Mouse (Mus musculus): Measurements from ENCODE around the gene Tex2.
"Not testable (repeated sequence)": the region's sequence is repeated elsewhere in the genome, so short reads cannot be mapped to it uniquely, and the experiment has no call there.

Gene Tex2

DNA sequence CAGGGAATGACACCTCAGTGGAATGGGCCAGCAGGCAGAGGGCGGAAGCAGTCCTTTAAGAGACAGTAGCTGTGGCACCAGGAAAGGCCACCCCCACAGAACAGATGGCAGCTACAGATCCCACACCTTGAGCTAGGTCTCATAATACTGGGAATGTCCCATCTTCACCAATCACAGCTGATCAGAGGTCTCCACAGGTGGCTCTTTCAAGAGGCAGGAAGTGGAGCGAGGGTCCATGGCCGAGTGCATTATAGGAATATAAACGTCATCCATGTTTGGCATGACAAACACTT is 109.9 kb downstream of the Tex2 start:
- no peak for DNase-seq

GRCm38 (mm10) chr11:106502631-106503424 is 110.4 kb downstream of the Tex2 start:
- DNase-seq = no peak

GRCm38 (mm10) chr11:106502159-106502505 is 111.1 kb downstream of the Tex2 start:
- no peak for DNase-seq

DNA sequence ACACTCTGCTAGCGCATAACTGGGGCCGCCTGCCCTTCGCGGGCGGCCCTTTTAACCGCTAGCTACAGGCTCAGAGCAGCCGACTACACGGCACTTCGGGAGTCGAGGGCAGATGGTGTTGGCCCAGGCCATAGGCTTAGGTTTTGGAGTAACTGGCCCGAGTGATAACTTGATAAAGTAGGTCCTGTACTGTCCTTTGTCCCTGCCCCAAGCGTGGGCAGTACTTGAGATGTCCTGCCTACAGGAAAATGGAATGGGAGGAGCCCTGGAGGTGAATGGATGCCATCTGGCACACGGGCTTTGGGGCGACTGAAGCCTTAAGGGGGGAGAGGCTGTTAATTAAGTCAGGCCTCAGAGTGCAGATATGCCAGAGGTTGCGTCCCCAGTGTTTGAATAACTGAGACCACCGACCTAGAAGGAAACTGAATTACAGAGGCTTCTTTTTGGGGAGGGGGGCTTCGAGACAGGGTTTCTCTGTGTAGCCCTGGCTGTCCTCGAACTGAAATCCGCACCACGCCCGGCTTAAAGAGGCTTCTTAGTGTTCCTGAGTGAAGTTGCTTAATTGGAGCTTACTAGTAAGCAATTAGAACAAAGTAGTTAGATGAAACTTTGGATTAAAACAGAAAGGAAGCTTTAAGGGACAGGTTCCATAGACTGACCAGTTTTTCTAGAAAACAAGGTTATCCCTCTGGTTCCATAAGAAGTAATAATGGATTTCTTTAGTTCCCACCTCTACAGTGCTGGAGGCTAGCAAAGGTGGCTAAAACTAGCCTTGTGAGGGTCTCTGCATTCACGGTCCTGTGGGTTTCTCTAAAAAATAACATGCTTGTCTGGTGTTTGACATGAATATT is 111.7 kb downstream of the Tex2 start:
- DNase-seq = peak; percentile 83

DNA sequence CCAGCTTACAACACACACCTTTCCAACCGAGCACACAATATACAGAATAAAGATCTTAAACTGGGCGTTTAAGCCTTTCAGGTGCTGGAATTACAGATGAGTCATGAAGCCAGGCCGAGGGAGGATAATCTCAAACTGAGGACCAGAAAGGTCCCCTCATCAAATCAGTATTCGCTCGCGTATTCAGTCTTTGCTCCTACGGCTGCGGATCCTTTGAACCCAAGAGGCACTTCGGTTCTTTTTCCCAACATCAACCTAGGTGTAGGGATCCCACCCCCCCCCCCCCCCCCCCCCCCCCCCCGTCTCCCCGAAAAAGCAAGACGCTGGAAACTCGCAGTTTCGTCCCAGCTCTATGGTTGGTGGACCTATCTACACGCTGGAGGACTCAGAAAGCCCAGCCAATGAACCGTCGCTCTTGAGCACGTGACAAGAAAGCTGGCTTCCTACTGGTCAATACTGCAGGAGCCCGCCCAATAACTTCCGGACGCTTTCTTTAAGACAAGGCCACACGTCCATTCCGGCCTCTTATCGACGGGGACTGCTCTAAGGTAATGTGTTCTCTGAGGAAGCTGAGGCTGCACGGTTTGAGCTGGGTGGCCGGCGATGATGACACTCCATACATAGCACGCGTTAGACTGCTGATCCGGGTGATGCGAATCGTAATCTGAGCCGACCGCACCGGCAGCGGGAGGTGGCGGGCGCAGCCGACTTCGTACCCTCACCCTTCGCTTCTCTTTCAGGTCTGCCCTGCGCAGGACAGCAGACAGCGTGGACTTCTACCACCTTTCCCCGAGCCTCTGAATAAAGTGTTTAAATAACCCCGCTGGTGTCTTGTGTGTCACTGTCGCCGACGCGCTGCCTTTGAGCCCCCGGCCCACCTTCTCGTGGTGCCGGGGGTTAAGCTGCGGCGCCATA is 112.6 kb downstream of the Tex2 start:
- peak; percentile 98 for DNase-seq

GRCm38 (mm10) chr11:106498739-106499379 is 114.4 kb downstream of the Tex2 start:
- DNase-seq = no peak

DNA sequence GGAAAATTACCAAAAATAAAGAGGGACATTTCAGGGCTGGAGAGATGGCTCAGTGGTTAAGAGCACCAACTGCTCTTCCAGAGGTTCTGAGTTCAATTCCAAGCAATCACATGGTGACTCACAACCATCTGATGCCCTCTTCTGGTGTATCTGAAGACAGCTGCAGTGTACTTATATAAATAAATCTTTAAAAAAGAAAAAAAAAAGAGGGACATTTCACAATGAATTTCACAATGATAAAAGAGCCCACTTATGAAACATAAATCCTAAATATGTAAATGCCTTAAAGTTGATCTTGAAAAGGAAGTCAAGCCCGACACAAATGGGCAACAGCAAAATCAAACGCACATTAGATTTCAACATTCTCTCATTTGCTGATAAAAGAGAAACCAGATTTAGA is 115.3 kb downstream of the Tex2 start:
- no peak for DNase-seq

GRCm38 (mm10) chr11:106497009-106497408 is 116.2 kb downstream of the Tex2 start:
- DNase-seq = not testable (repeated sequence)

GRCm38 (mm10) chr11:106492984-106493669 is 120.1 kb downstream of the Tex2 start:
- no peak for DNase-seq

GRCm38 (mm10) chr11:106491393-106491792 is 121.8 kb downstream of the Tex2 start:
- DNase-seq = peak; percentile 93

- not testable (repeated sequence) for DNase-seq
Observed at GRCm38 (mm10) chr11:106490600-106490999, 122.6 kb downstream of the Tex2 start.

- DNase-seq = no peak
Observed at GRCm38 (mm10) chr11:106490057-106490456, 123.2 kb downstream of the Tex2 start.

DNA sequence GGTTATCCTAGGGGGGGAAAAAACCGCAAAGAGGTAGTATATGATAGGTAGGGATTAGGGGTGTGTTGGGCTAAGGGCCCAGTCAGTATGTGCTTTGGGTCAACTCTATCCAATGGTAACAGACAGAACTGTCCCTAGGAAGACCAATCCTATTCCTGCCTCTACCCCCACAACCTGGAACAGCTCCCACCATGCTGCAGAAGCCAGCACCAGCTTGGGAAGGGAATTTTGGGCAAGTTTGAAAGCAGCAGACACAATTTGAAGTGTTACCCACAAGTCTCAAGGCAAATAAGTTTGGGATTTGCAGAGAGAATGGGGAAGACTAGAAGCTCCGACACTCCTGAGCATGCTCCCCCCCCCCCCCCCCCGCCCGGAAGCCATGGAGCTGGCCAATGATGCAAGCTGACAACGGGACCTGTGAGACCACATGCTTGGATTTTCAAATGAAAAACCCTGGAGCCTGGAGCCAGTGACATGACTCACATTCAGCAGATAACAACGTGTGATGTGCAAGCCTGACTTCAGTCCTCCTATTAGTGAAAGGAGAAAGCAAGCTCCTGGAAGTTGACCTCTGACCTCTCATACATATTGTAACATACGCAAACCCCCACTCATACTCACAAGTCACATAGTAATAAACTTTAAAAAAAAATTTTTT is 124.1 kb downstream of the Tex2 start:
- no peak for DNase-seq

GRCm38 (mm10) chr11:106488126-106488561 is 125.1 kb downstream of the Tex2 start:
- DNase-seq = no peak

- DNase-seq = peak; percentile 95
Observed at GRCm38 (mm10) chr11:106487733-106488115, 125.5 kb downstream of the Tex2 start, which contains the start of gene Ern1. Gene Ern1, minus strand, starts transcription at chr11:106487852.

DNA sequence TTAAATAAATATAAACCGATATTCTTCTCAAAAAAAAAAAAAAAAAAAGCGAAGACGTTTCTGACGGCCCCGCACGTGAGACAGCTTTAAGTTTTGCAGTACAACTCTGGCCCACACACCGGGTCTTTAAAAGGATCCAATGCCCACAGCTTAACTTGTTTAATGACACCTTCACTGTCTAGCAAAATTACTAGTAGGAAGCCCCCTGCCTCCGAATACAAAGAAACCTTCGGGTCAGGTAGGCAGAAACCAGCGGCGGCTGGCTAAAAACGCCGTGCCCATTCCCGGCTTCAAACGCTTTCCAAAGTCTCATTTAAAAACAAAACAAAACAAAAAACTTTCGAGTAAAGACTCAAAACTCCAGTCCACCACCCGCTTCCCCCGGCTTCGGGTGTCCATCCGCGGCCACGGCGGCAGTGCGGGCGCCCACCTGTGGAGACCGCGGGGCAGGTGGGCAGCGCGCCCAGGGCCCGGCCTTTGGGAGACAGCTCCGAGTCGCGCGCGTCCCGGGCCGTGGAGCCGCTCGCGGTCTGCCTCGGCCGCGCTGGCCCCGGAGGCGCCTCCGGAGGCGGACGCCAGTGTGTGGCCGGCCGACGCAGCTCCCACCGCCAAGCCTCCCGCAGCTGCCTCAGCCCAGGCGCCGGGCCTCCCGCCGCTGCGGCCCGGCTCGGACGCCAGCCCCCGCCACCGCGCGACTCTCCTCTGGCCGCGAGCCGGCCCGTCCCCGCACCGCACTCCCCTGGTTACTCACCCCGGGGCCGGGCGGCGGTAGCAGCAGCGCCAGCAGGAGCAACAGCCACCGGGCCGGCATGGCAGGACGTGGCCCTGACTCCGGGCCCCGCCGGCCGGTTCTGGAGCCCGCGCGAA is 126.1 kb downstream of the Tex2 start:
- DNase-seq = no peak

DNA sequence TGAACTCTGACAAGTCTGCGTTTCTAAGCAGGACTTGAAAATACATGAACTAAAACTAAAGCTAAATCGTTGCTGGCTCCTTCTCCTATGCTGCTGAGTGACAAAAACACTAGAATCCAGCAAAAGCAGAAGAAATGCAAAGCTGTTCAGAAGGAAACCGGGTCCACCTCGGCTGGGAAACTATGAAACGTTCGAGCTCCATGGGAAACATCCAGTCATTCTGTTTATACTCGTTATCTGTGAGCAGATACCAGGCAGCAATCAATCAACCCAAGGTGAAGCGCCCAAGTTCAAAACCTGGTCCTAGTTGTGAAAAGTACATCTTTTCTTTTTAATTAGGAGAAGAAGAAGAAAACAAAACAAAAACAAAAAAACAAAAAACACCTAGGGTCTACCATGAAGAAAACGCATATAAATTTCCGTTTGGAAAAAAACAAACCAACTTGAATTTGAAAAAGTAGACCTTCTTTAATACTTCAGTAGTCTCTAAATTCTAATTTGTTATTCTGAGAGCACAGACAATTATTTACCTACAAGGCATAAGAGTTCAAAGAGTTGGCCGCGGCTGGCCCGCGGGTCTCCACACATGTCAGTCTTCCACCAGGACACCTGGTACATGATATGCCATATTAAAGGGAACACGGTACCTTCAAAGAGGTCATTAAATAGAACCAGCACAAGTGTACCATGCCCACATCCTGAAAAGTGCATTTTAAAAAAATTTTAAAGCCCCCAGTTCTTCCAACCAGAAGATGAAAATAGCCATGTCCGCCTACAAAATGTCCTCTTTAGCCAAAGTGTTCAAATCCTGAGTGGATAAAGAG is 127.0 kb downstream of the Tex2 start:
- DNase-seq = no peak

- DNase-seq = no peak
Observed at GRCm38 (mm10) chr11:106485611-106486010, 127.6 kb downstream of the Tex2 start.

DNA sequence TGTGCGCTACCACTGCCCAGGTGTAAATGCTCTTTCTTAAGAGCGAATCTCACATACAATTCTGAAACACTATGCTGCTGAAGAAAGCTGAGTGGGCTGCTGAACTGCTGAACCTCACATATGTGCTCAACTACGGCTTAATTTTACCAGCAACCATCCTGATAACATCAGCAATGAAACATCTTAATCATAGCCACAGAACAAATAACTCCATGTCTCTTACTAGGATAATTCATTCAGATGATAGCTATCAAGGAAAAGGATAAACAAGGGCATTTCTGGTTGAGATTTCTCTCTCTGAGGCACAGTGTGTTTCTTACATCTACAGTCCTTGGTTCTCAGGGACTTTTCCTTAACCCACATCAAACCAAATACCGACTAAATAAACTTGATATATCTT is 128.3 kb downstream of the Tex2 start:
- DNase-seq = no peak

All from embryo, embryonic 11 days (tissue).